Mouse (Mus musculus) kidney, embryonic 14.5 days (tissue): ENCODE results near the gene Rgs8. TPM values are rescaled to one million over a fixed set of nuclear protein-coding genes. Genes with fewer than 3 reads are reported as not detected.
A peak's percentile ranks its signal among the peaks of the same experiment; 100 is the strongest.

Experiments
- ATAC-seq: fragments of 200-750 bp; cut with Nextera tagmentation; 2 replicates; pipeline ENCODE4 v1.8.0; 2017; ENCODE audit warnings: moderate number of reproducible peaks, mild to moderate bottlenecking, moderate TSS enrichment, moderate library complexity; ENCODE audit not compliant: low FRiP score, low TSS enrichment
- H3K27ac ChIP-seq: fragments of 300-500 bp; sonication (generic); 2 replicates; pipeline ENCODE4 v1.5.1; 2014; ENCODE audit warnings: low read depth, mild to moderate bottlenecking, low read length, moderate library complexity, mixed read lengths
- H3K27me3 ChIP-seq: fragments of 300-500 bp; sonication (generic); 2 replicates; pipeline ENCODE4 v1.6.1; 2014; ENCODE audit warnings: mild to moderate bottlenecking, low read length; ENCODE audit not compliant: control insufficient read depth, insufficient read depth
- H3K36me3 ChIP-seq: fragments of 300-500 bp; sonication (generic); 2 replicates; pipeline ENCODE4 v1.6.1; 2014; ENCODE audit warnings: low read length, mixed read lengths; ENCODE audit not compliant: control insufficient read depth, insufficient read depth
- H3K4me1 ChIP-seq: fragments of 300-500 bp; sonication (generic); 2 replicates; pipeline ENCODE4 v1.6.1; 2014; ENCODE audit warnings: low read length, mixed read lengths; ENCODE audit not compliant: control insufficient read depth, insufficient read depth
- H3K4me2 ChIP-seq: fragments of 300-500 bp; sonication (generic); replicated peaks from 2 replicates; pipeline ENCODE4 v1.6.1; 2014; ENCODE audit warnings: low read depth, mild to moderate bottlenecking, low read length
- H3K4me3 ChIP-seq: fragments of 300-500 bp; sonication (generic); 2 replicates; pipeline ENCODE4 v1.5.1; 2014; ENCODE audit warnings: mild to moderate bottlenecking, low read length
- H3K9ac ChIP-seq: fragments of 300-500 bp; sonication (generic); 2 replicates; pipeline ENCODE4 v1.6.1; 2014; ENCODE audit warnings: low read depth, mild to moderate bottlenecking, low read length, moderate library complexity
- H3K9me3 ChIP-seq: fragments of 300-500 bp; sonication (generic); 2 replicates; pipeline ENCODE4 v1.6.1; 2016; ENCODE audit warnings: low read length; ENCODE audit not compliant: control insufficient read depth
- WGBS: fragments of 180-500 bp; shearing (Covaris S2); extraction: QIAGEN DNeasy Blood & Tissue Kit; methylation state at CpG from one replicate; pipeline ENCODE4 v1.1.7; 2014; 5-methylcytosine and 5-hydroxymethylcytosine counted together
- polyA plus RNA-seq: library from polyadenylated mRNA; unstranded; fragments of >200 nt; fragmentation: Nextera tagmentation; extraction: Ambion mirVana; gene quantifications from 2 replicates; pipeline ENCODE4 v1.2.1, GENCODE M21; 2014

Gene Rgs8
- polyA plus RNA-seq, 1 experiment from 2014 or later: 0.04 TPM

- H3K9me3 ChIP-seq: no peaks in the 10 kb centered on the region
- no peak overlapping the region for H3K4me3 ChIP-seq
- H3K4me2 ChIP-seq: no peak overlapping the region
- peaks cover 4% of the 10 kb centered on the region; the same call in 1 of the 2 replicates for H3K4me1 ChIP-seq
- no peak for ATAC-seq
- no peak overlapping the region for H3K9ac ChIP-seq
- H3K36me3 ChIP-seq: no peaks in the 10 kb centered on the region
- H3K27me3 ChIP-seq: no peaks in the 10 kb centered on the region
- no peak overlapping the region for H3K27ac ChIP-seq
- WGBS: 84% methylated on average over 16 of the region's 16 CpGs
Measured at GRCm38 (mm10) chr1:153726636-153727035, 73.8 kb downstream of the Rgs8 start.

GRCm38 (mm10) chr1:153729806-153730205, 77.0 kb downstream of the Rgs8 start:
- Histone ChIP-seq H3K27ac (no peak overlapping the region), H3K9me3 (no peaks in the 10 kb centered on the region), H3K27me3 (no peaks in the 10 kb centered on the region), H3K4me1 (peaks cover 4% of the 10 kb centered on the region; the same call in 1 of the 2 replicates), H3K4me3 (no peak overlapping the region), H3K36me3 (no peaks in the 10 kb centered on the region), H3K4me2 (no peak overlapping the region), H3K9ac (no peak overlapping the region)
- WGBS: 57% methylated on average over 2 of the region's 2 CpGs
- ATAC-seq: no peak

- Histone ChIP-seq H3K9me3 (no peaks in the 10 kb centered on the region), H3K9ac (no peak overlapping the region), H3K4me1 (peaks cover 4% of the 10 kb centered on the region; the same call in 1 of the 2 replicates), H3K27me3 (no peaks in the 10 kb centered on the region), H3K4me3 (no peak overlapping the region), H3K36me3 (no peaks in the 10 kb centered on the region), H3K4me2 (no peak overlapping the region), H3K27ac (no peak overlapping the region)
- WGBS: 65% methylated on average over 3 of the region's 3 CpGs
- no peak for ATAC-seq
Measured at GRCm38 (mm10) chr1:153730671-153731070, 77.8 kb downstream of the Rgs8 start.

GRCm38 (mm10) chr1:153733181-153733580, 80.4 kb downstream of the Rgs8 start:
- no peak overlapping the region for H3K9ac ChIP-seq
- no peak overlapping the region for H3K4me2 ChIP-seq
- no peaks in the 10 kb centered on the region for H3K36me3 ChIP-seq
- peaks cover 5% of the 10 kb centered on the region; the same call in 1 of the 2 replicates for H3K27me3 ChIP-seq
- H3K9me3 ChIP-seq: no peaks in the 10 kb centered on the region
- H3K4me3 ChIP-seq: no peak overlapping the region
- ATAC-seq: no peak
- peaks cover 4% of the 10 kb centered on the region; the same call in 1 of the 2 replicates for H3K4me1 ChIP-seq
- WGBS: 57% methylated on average over 9 of the region's 9 CpGs
- H3K27ac ChIP-seq: no peak overlapping the region

GRCm38 (mm10) chr1:153734866-153735265, 82.0 kb downstream of the Rgs8 start:
- no peaks in the 10 kb centered on the region for H3K36me3 ChIP-seq
- no peak overlapping the region for H3K4me3 ChIP-seq
- no peak overlapping the region for H3K9ac ChIP-seq
- no peak overlapping the region for H3K27ac ChIP-seq
- H3K9me3 ChIP-seq: no peaks in the 10 kb centered on the region
- ATAC-seq: no peak
- H3K4me1 ChIP-seq: peaks cover 4% of the 10 kb centered on the region; the same call in 1 of the 2 replicates
- H3K27me3 ChIP-seq: peaks cover 14% of the 10 kb centered on the region
- no peak overlapping the region for H3K4me2 ChIP-seq
- 81% methylated on average over 4 of the region's 4 CpGs for WGBS

GRCm38 (mm10) chr1:153736096-153736495, 83.3 kb downstream of the Rgs8 start:
- H3K27me3 ChIP-seq: peaks cover 18% of the 10 kb centered on the region
- no peak overlapping the region for H3K4me2 ChIP-seq
- H3K27ac ChIP-seq: no peak overlapping the region
- H3K4me3 ChIP-seq: no peak overlapping the region
- no peaks in the 10 kb centered on the region for H3K36me3 ChIP-seq
- peaks cover 4% of the 10 kb centered on the region; the same call in 1 of the 2 replicates for H3K4me1 ChIP-seq
- H3K9ac ChIP-seq: no peak overlapping the region
- 69% methylated on average over 6 of the region's 6 CpGs for WGBS
- H3K9me3 ChIP-seq: no peaks in the 10 kb centered on the region
- ATAC-seq: no peak

- Histone ChIP-seq H3K4me3 (no peak overlapping the region), H3K9me3 (no peaks in the 10 kb centered on the region), H3K27me3 (peaks cover 21% of the 10 kb centered on the region), H3K4me2 (no peak overlapping the region), H3K4me1 (peaks cover 4% of the 10 kb centered on the region; the same call in 1 of the 2 replicates), H3K9ac (no peak overlapping the region), H3K27ac (no peak overlapping the region), H3K36me3 (no peaks in the 10 kb centered on the region)
- no peak for ATAC-seq
- WGBS: 67% methylated on average over 9 of the region's 9 CpGs
Measured at GRCm38 (mm10) chr1:153737101-153738085, 84.6 kb downstream of the Rgs8 start.

GRCm38 (mm10) chr1:153739437-153740015, 86.7 kb downstream of the Rgs8 start:
- H3K27me3 ChIP-seq: peaks cover 21% of the 10 kb centered on the region
- no peak overlapping the region for H3K27ac ChIP-seq
- peak overlapping the region; percentile 68 for H3K4me2 ChIP-seq
- ATAC-seq: no peak
- 17% methylated on average over 13 of the region's 13 CpGs for WGBS
- no peaks in the 10 kb centered on the region for H3K9me3 ChIP-seq
- H3K4me3 ChIP-seq: peak overlapping the region; percentile 30
- H3K4me1 ChIP-seq: peaks cover 4% of the 10 kb centered on the region; the same call in 1 of the 2 replicates
- no peaks in the 10 kb centered on the region for H3K36me3 ChIP-seq
- no peak overlapping the region for H3K9ac ChIP-seq

- H3K27me3 ChIP-seq: peaks cover 21% of the 10 kb centered on the region
- ATAC-seq: peak; percentile 86
- H3K4me1 ChIP-seq: peaks cover 4% of the 10 kb centered on the region; the same call in 1 of the 2 replicates
- no peaks in the 10 kb centered on the region for H3K36me3 ChIP-seq
- H3K4me2 ChIP-seq: peak within 1 kb of the TSS; percentile 68
- no peaks in the 10 kb centered on the region for H3K9me3 ChIP-seq
- no peak within 1 kb of the TSS for H3K27ac ChIP-seq
- peak within 1 kb of the TSS; percentile 25; the same call in 1 of the 2 replicates for H3K9ac ChIP-seq
- H3K4me3 ChIP-seq: peak within 1 kb of the TSS; percentile 30
- under 1% methylated on average over 28 of the region's 28 CpGs for WGBS
Measured at GRCm38 (mm10) chr1:153740145-153740544, 87.3 kb downstream of the Rgs8 start, which contains the start of gene Rgs16. Gene Rgs16 (plus strand): TSS chr1:153740349.
